Mouse (Mus musculus): ENCODE results near the gene Aup1. TPM values are rescaled to one million over a fixed set of nuclear protein-coding genes. Genes with fewer than 3 reads are reported as not detected.
A peak's percentile ranks its signal among the peaks of the same experiment; 100 is the strongest.

The Aup1 gene
- total and polyA plus RNA-seq, 3 experiments = 259 to 500 TPM; not detected in 1

- TF ChIP-seq SMC3 (IDR thresholded peaks at IDR 0.05; ENCODE audit: low read depth, low read length) (no peak), ELF1 (IDR thresholded peaks at IDR 0.05; ENCODE audit: low read depth, low read length) (0 out of 2 replicates have a peak, but pooled peaks have one; percentile 2), TBP (IDR thresholded peaks at IDR 0.05; ENCODE audit: low read depth, low read length) (peak; percentile 76), MYC (IDR thresholded peaks at IDR 0.05; ENCODE audit: low read depth, low read length) (0 out of 2 replicates have a peak, but pooled peaks have one; percentile 32), NELFE (IDR thresholded peaks at IDR 0.05; ENCODE audit: low read depth, low read length) (peak; percentile 62), TAL1 (IDR thresholded peaks at IDR 0.05; ENCODE audit: low read length) (peak; percentile 82), UBTF (IDR thresholded peaks at IDR 0.05; ENCODE audit: borderline replicate concordance, insufficient read depth, low read depth, low read length) (no peak), USF2 (IDR thresholded peaks at IDR 0.05; ENCODE audit: borderline replicate concordance in 1 of 2, insufficient read depth in 1 of 2, low read depth in 1 of 2, low read length in 2 of 2) (no peak), MYB (IDR thresholded peaks at IDR 0.05; ENCODE audit: low read depth, low read length) (peak; percentile 81)
Observed at GRCm38 (mm10) chr6:83014482-83015466, 39.5 kb upstream of the Aup1 start (continued).

DNA sequence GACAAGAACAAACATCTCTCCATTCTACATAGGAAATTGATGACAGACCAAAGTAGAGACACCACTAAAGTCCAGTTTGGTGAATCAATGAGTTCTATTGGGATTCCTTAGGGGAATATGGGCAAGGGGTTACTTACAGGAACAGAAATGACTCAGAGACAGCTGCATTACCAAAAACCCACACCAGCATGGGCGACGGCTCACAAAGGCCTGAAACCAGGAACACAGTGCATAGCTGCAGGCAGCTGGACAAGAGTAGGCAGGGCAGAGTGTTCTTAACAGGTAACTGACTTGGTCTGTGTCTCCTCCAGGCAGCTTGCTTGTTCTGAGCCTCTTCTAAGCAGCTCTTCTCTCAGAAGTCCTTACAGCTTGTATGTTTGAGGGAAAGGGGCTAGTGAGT lies 38.6 kb upstream of the Aup1 start:
- H3K9ac ChIP-seq (ENCODE audit: control insufficient read depth, low read depth, low read length, poor library complexity, severe bottlenecking) = no peak overlapping the region; the same call in 1 of the 2 replicates
- no peaks in the 10 kb centered on the region for H3K9me3 ChIP-seq (replicated peaks; ENCODE audit: insufficient read depth, low read length)
- no peak for TF ChIP-seq BHLHE40 (IDR thresholded peaks at IDR 0.05; ENCODE audit: borderline replicate concordance, low read depth, low read length)
- no peak for TF ChIP-seq NELFE (IDR thresholded peaks at IDR 0.05; ENCODE audit: low read depth, low read length)
- TF ChIP-seq MAZ (IDR thresholded peaks at IDR 0.05; ENCODE audit: low read depth, low read length) = no peak
- no peak for TF ChIP-seq MAFK (IDR thresholded peaks at IDR 0.05; ENCODE audit: borderline replicate concordance, low read depth, low read length)
- TF ChIP-seq SIN3A (IDR thresholded peaks at IDR 0.05; ENCODE audit: low read length) = no peak
- TF ChIP-seq MYC (IDR thresholded peaks at IDR 0.05; ENCODE audit: low read depth, low read length) = no peak
- H3K27me3 ChIP-seq (ENCODE audit: control insufficient read depth in 1 of 2, insufficient read depth in 2 of 2, low read length in 2 of 2) = no peaks in the 10 kb centered on the region
- H3K4me3 ChIP-seq (ENCODE audit: control insufficient read depth in 1 of 2, insufficient read depth in 1 of 2, low read depth in 2 of 2, low read length in 2 of 2) = no peak overlapping the region; a peak in 1 of 4 replicates
- peaks cover 0 to 49% of the 10 kb centered on the region in 2 experiments; a peak in 2 of 4 replicates for H3K36me3 ChIP-seq (ENCODE audit: control insufficient read depth in 1 of 2, insufficient read depth in 2 of 2, low read length in 2 of 2)
- no peak for DNase-seq (ENCODE audit: low read depth, low spot score)
- peaks cover 38 to 45% of the 10 kb centered on the region in 2 experiments for H3K4me1 ChIP-seq (ENCODE audit: control insufficient read depth in 1 of 2, insufficient read depth in 2 of 2, low read length in 2 of 2)
- peaks cover under 1% of the 10 kb centered on the region for H3K79me2 ChIP-seq (ENCODE audit: control insufficient read depth, insufficient read depth, low read length, poor library complexity)
- peak overlapping the region; percentile 46 for H3K27ac ChIP-seq (ENCODE audit: control insufficient read depth, low read depth, low read length)

- no peaks in the 10 kb centered on the region for H3K27me3 ChIP-seq (ENCODE audit: control insufficient read depth in 1 of 2, insufficient read depth in 2 of 2, low read length in 2 of 2)
- TF ChIP-seq USF2 (IDR thresholded peaks at IDR 0.05; ENCODE audit: borderline replicate concordance in 1 of 2, insufficient read depth in 1 of 2, low read depth in 1 of 2, low read length in 2 of 2) (no peak), POLR2AphosphoS5 (IDR thresholded peaks at IDR 0.05; ENCODE audit: borderline replicate concordance, low read depth, low read length) (no peak), NELFE (IDR thresholded peaks at IDR 0.05; ENCODE audit: low read depth, low read length) (no peak), SMC3 (IDR thresholded peaks at IDR 0.05; ENCODE audit: low read depth, low read length) (no peak)
- no peaks in the 10 kb centered on the region; the same call in 1 of the 2 replicates for H3K79me2 ChIP-seq (ENCODE audit: control insufficient read depth, insufficient read depth, low read length, poor library complexity)
- H3K4me1 ChIP-seq (ENCODE audit: control insufficient read depth in 1 of 2, insufficient read depth in 2 of 2, low read length in 2 of 2) = peaks cover 34 to 49% of the 10 kb centered on the region in 2 experiments
- no peak for DNase-seq (ENCODE audit: low read depth, low spot score)
- H3K27ac ChIP-seq (ENCODE audit: control insufficient read depth, low read depth, low read length) = no peak overlapping the region
- peaks cover 0 to 53% of the 10 kb centered on the region in 2 experiments; a peak in 2 of 4 replicates for H3K36me3 ChIP-seq (ENCODE audit: control insufficient read depth in 1 of 2, insufficient read depth in 2 of 2, low read length in 2 of 2)
- H3K4me3 ChIP-seq (ENCODE audit: control insufficient read depth in 1 of 2, insufficient read depth in 1 of 2, low read depth in 2 of 2, low read length in 2 of 2) = no peak overlapping the region
- H3K9ac ChIP-seq (ENCODE audit: control insufficient read depth, low read depth, low read length, poor library complexity, severe bottlenecking) = no peak overlapping the region
- H3K9me3 ChIP-seq (replicated peaks; ENCODE audit: insufficient read depth, low read length) = no peaks in the 10 kb centered on the region
Observed at GRCm38 (mm10) chr6:83017190-83017589, 37.1 kb upstream of the Aup1 start.
